Mouse (Mus musculus): ENCODE measurements around the gene Lactb.

DNA sequence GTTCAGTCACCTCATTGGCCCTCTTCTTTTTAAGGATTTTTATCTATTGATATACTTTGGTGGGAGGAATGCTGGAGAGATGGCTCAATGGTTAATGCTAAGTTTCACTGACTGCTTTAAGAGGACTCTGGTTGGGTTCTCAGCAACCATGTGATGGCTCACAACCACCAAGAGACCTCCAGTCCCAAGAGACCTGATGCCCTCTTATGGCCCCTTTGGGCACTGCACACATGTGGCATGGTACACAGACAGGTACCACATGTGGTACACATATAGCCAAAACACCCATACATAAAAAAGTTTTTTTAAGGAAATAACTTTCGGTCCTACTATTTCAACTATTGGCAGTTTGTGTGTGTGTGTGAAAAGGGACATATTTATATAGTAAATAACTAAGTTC, 53.2 kb downstream of the Lactb start:
- no peak for TF ChIP-seq POLR2A (IDR thresholded peaks at IDR 0.05; ENCODE audit: low read depth, low read length)
- no peak for TF ChIP-seq CTCF (IDR thresholded peaks at IDR 0.05; ENCODE audit: extremely low read depth, insufficient read length, insufficient replicate concordance, low read depth, low read length)

Measured in small intestine, adult 2 months (tissue).